Comparison of ENCODE assay signal across 8 mouse cellular contexts in the genomic region with DNA sequence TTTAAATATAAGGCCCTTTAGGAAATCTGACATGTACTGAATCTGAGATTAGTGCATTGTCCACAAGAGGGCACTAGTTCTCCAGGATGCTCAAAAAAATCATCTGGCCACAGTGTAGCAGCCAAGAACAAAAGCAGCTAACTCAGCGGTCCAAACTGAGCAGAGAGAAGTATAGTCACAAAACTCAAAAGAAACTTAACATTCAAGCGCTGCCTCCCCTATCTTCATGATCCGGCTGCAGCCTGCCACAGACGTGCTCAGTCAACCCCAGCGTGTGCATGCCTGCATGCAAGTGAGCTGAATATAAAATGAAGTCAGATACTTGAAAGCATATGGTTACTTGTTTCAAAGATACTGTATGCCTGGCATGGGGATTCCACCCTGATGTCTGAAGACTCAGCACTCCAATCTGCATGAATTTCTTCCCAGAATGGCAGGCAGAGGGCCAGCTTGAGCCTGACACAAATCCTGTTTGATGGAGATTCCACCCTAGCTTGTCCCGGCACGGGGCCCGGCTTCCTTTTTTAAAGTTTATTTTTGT. TPM values are rescaled to one million over a fixed set of nuclear protein-coding genes. Genes with fewer than 3 reads are reported as not detected.
DNase-seq lines count a peak whose midpoint lies in the region; ATAC-seq and TF ChIP-seq lines count a peak whose summit lies in the region.

No protein-coding gene starts in this region.

- intact Hi-C loops in heart, postnatal 14 days (cut with DNase I), result loop anchor here (5.0 to 10.0 kb wide), 4 partner anchors 57 to 370 kb away; no protein-coding TSS in a partner anchor

- no peak overlapping the region for H3K9ac ChIP-seq in liver, postnatal 0 days (replicated peaks)
- no peak overlapping the region for H3K9ac ChIP-seq in neural tube, embryonic 13.5 days

- whole genome bisulfite sequencing in liver, postnatal 0 days (ENCODE audit: insufficient replicate concordance), result 33% methylated on average over 8 of the region's 8 CpGs
- WGBS in neural tube, embryonic 13.5 days, result 37% methylated on average over 8 of the region's 8 CpGs

- 0 out of 2 replicates have a peak, but pooled peaks cover 2% of the 10 kb centered on the region for H3K4me1 ChIP-seq in liver, postnatal 0 days (ENCODE audit: insufficient read depth)
- H3K4me1 ChIP-seq in neural tube, embryonic 13.5 days (replicated peaks), result peaks cover 12% of the 10 kb centered on the region

- TF ChIP-seq CTCF in liver, postnatal 0 days (IDR thresholded peaks at IDR 0.05; ENCODE audit: low read depth), result peak; percentile 85

- H3K4me2 ChIP-seq in liver, postnatal 0 days (ENCODE audit: low read depth, low read length), result peak overlapping the region; percentile 54; the same call in 1 of the 2 replicates
- H3K4me2 ChIP-seq in neural tube, embryonic 13.5 days, result peak overlapping the region; percentile 32; the same call in 1 of the 2 replicates

- H3K27me3 ChIP-seq in liver, postnatal 0 days (ENCODE audit: insufficient read depth, low read length), result no peaks in the 10 kb centered on the region
- no peaks in the 10 kb centered on the region for H3K27me3 ChIP-seq in neural tube, embryonic 13.5 days

- TF ChIP-seq EP300 in liver, postnatal 0 days (IDR thresholded peaks at IDR 0.05; ENCODE audit: low read depth), result no peak

- peak; percentile 49 to 89 for DNase-seq in adrenal gland, adult (ENCODE audit: inconsistent age in 2 of 2, low spot score in 1 of 2)
- no peak for DNase-seq in adrenal gland, postnatal 25 days
- DNase-seq in brain, embryonic 18.5 days (ENCODE audit: low read depth, low spot score), result peak; percentile 71
- peak; percentile 81 for DNase-seq in fibroblast of lung, adult 2 months (ENCODE audit: low read depth)
- DNase-seq in heart, postnatal 14 days, result peak; percentile 53 to 79
- peak; percentile 74 for DNase-seq in layer of hippocampus, adult 11-12 months (ENCODE audit: low spot score)
- DNase-seq in liver, postnatal 0 days, result peak; percentile 47

- peak; percentile 65 for ATAC-seq in liver, postnatal 0 days
- peak; percentile 48 for ATAC-seq in neural tube, embryonic 13.5 days (ENCODE audit: low read depth)

- no peaks in the 10 kb centered on the region for H3K36me3 ChIP-seq in liver, postnatal 0 days (replicated peaks; ENCODE audit: insufficient read depth, low read length)
- no peaks in the 10 kb centered on the region for H3K36me3 ChIP-seq in neural tube, embryonic 13.5 days

- no peak overlapping the region for H3K4me3 ChIP-seq in liver, postnatal 0 days (ENCODE audit: low read depth, low read length)
- no peak overlapping the region for H3K4me3 ChIP-seq in neural tube, embryonic 13.5 days

- no peaks in the 10 kb centered on the region for H3K9me3 ChIP-seq in liver, postnatal 0 days (ENCODE audit: low read length)
- no peaks in the 10 kb centered on the region for H3K9me3 ChIP-seq in neural tube, embryonic 13.5 days

- no peak overlapping the region for H3K27ac ChIP-seq in liver, postnatal 0 days (ENCODE audit: low read depth)
- no peak overlapping the region for H3K27ac ChIP-seq in neural tube, embryonic 13.5 days (replicated peaks)

RNA-seq across cellular contexts. Expression of a gene that starts 8.0 kb away (rescaled TPM):
- 71.7 and 83.1 TPM in 2 replicates for total RNA-seq in adrenal gland, postnatal 25 days (2021)
- total RNA-seq in heart, postnatal 14 days (2021), result 1 to 10 TPM; 6.9 to 8.5 TPM
- polyA plus RNA-seq in liver, postnatal 0 days (2015; fragmentation: Nextera tagmentation; extraction: Ambion mirVana), result 2.7 and 2.9 TPM in 2 replicates
- polyA plus RNA-seq in neural tube, embryonic 13.5 days (2015; fragmentation: Nextera tagmentation; extraction: Ambion mirVana), result 126 and 142 TPM in 2 replicates
